Mouse (Mus musculus): ENCODE results near the gene Gnb5.

GRCm38 (mm10) chr9:75342433-75342832, 36.3 kb downstream of the Gnb5 start:
- TF ChIP-seq CTCF (IDR thresholded peaks at IDR 0.05; ENCODE audit: low read depth) (no peak), EP300 (optimal IDR thresholded peaks at IDR 0.05) (no peak)

All from stomach, postnatal 0 days (tissue).